Mouse (Mus musculus) liver, adult 2 months (tissue): ENCODE results near the gene Nipal4.

Source experiments
- CTCF ChIP-seq: fragments of 200-500 bp; IDR thresholded peaks from 2 replicates; pipeline ENCODE4 v1.5.1; 2011; ENCODE audit warnings: low read depth, low read length, control low read depth
- POLR2A ChIP-seq: fragments of 200-500 bp; IDR thresholded peaks from 2 replicates; pipeline ENCODE4 v1.6.1; 2011; ENCODE audit warnings: low read length, control low read depth; ENCODE audit not compliant: insufficient read depth; ENCODE audit errors: extremely low read depth

DNA sequence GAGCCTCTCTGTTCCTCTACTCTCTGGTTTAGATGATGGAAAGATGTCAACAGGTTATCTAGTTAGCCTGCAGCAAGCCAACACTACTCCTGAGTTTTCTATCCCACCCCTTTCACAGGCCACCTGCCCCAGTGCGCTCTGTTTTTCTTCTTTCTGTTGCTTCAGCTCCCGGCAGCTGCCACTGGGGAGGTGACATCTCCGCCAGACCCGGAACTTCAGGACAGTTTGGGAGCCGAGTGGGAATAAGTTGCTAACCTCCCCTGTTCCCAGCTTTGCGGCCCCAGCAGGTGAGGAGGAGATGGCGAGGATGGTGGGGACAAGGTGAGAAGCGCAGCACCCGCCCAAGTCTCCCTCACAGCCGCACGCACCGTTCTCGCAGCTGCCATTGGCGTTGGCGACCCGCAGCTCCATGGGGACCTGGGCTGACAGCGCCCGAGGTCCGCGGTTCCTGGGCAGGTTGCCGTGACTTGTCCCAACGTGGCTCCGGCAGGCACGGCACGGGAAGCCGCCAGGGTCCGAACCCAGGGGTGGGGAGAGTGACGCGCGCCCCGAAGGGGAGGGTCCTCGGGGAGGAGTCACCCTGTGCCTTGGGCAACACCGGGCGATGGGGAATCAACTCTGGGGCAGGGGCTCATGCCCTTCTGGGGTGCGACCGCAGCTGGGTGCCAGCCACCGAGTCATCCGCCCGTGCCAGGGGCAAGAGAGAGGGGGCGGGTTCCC is at the start of gene Nipal4:
- TF ChIP-seq CTCF (no peak), POLR2A (no peak)
